Mouse (Mus musculus) lung, adult 2 months (tissue): ENCODE results near the gene Bdkrb2.

Experiments used
- CTCF ChIP-seq: fragments of 200-500 bp; IDR thresholded peaks from 2 replicates; pipeline ENCODE4 v1.5.1; 2011; ENCODE audit warnings: mild to moderate bottlenecking, low read length, control low read depth; ENCODE audit not compliant: insufficient read depth
- POLR2A ChIP-seq: fragments of 200-500 bp; IDR thresholded peaks from 2 replicates; pipeline ENCODE4 v1.6.1; 2011; ENCODE audit warnings: low read depth, mild to moderate bottlenecking, control low read depth, low read length, borderline replicate concordance; ENCODE audit errors: extremely low read depth

DNA sequence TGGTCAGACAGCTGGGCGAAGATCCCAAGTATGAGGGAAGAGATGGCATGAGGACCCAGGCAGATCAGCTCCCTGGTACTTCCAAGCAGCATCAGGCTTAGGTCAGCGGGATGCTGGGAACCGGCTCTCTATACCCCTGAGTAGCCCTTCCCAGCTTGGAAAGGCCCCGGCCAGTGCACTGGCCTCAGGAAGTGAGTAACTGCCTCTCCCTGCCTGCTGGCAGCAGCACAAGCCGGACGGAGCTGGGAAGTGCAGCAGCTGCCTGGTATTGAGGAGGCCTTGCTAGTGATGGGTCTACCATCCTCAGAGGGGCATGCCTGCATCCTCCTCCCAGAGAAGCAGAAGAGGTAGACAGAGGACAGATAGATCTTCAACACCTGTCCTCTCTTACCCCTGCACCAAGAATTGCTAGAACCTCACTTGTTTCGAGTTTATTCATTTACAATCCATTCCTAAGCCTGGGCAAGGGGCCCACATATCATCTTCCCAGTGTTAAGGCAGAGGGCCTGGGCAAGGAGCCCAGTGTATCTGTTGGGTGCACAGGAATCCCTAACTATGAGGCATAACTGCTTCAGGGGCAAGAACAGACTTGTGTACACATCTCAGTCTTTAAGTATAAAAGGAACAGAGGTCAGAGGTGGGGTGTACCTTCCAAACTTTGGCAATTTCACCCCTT is 5.6 kb upstream of the Bdkrb2 start:
- no peak for TF ChIP-seq POLR2A
- no peak for TF ChIP-seq CTCF
